Mouse (Mus musculus) testis, adult 2 months (tissue): ENCODE measurements around the gene Xdh.

Experiments
- CTCF ChIP-seq: fragments of 200-500 bp; IDR thresholded peaks from 2 replicates; pipeline ENCODE4 v1.5.1; 2012; ENCODE audit warnings: low read depth, mild to moderate bottlenecking, inconsistent platforms, low read length, moderate library complexity; ENCODE audit not compliant: control insufficient read depth, insufficient read depth, insufficient replicate concordance
- POLR2A ChIP-seq: fragments of 200-500 bp; IDR thresholded peaks from 2 replicates; pipeline ENCODE4 v1.6.1; 2012; ENCODE audit warnings: low read depth, mild to moderate bottlenecking, inconsistent platforms, low read length, moderate library complexity; ENCODE audit not compliant: control insufficient read depth

- TF ChIP-seq POLR2A = no peak
- no peak for TF ChIP-seq CTCF
Measured at GRCm38 (mm10) chr17:73961801-73962403, 11.9 kb upstream of the Xdh start.
